Mouse (Mus musculus): ENCODE measurements around the gene Rnf185. TPM values are rescaled to one million over a fixed set of nuclear protein-coding genes. Genes with fewer than 3 reads are reported as not detected.

The Rnf185 gene
- polyA plus RNA-seq, 1 experiment from 2014 or later: 33.9 TPM

- no peak for DNase-seq (ENCODE audit: low spot score)
- Histone ChIP-seq H3K4me3 (ENCODE audit: low read depth, low read length) (no peak overlapping the region), H3K4me2 (ENCODE audit: low read length) (no peak overlapping the region), H3K9me3 (ENCODE audit: control insufficient read depth, low read length) (no peaks in the 10 kb centered on the region), H3K27ac (ENCODE audit: low read depth) (no peak overlapping the region), H3K27me3 (replicated peaks; ENCODE audit: control insufficient read depth, insufficient read depth, low read length) (no peaks in the 10 kb centered on the region), H3K36me3 (ENCODE audit: control insufficient read depth, insufficient read depth, low read length) (0 out of 2 replicates have a peak, but pooled peaks cover 15% of the 10 kb centered on the region), H3K9ac (ENCODE audit: low read length) (no peak overlapping the region), H3K4me1 (replicated peaks; ENCODE audit: control insufficient read depth, insufficient read depth, low read length) (no peaks in the 10 kb centered on the region)
- no peak for ATAC-seq (replicated peaks; ENCODE audit: low FRiP score, low TSS enrichment, low read depth)
- 81% methylated on average over 6 of the region's 6 CpGs for WGBS
Measured at GRCm38 (mm10) chr11:3381148-3381814, 70.9 kb downstream of the Rnf185 start.

- no peaks in the 10 kb centered on the region for H3K9me3 ChIP-seq (ENCODE audit: control insufficient read depth, low read length)
- DNase-seq (ENCODE audit: low spot score): no peak
- H3K4me2 ChIP-seq (ENCODE audit: low read length): no peak overlapping the region
- WGBS: 62% methylated on average over 4 of the region's 4 CpGs
- peak; percentile 34; the same call in 1 of the 2 replicates for ATAC-seq (replicated peaks; ENCODE audit: low FRiP score, low TSS enrichment, low read depth)
- H3K9ac ChIP-seq (ENCODE audit: low read length): no peak overlapping the region
- H3K36me3 ChIP-seq (ENCODE audit: control insufficient read depth, insufficient read depth, low read length): 0 out of 2 replicates have a peak, but pooled peaks cover 12% of the 10 kb centered on the region
- H3K27ac ChIP-seq (ENCODE audit: low read depth): no peak overlapping the region
- H3K27me3 ChIP-seq (replicated peaks; ENCODE audit: control insufficient read depth, insufficient read depth, low read length): no peaks in the 10 kb centered on the region
- no peak overlapping the region for H3K4me3 ChIP-seq (ENCODE audit: low read depth, low read length)
- H3K4me1 ChIP-seq (replicated peaks; ENCODE audit: control insufficient read depth, insufficient read depth, low read length): peaks cover 7% of the 10 kb centered on the region
Measured at GRCm38 (mm10) chr11:3379427-3379826, 72.7 kb downstream of the Rnf185 start.

- WGBS: 53% methylated on average over 12 of the region's 12 CpGs
- Histone ChIP-seq H3K4me2 (ENCODE audit: low read length) (peak overlapping the region; percentile 31; the same call in 1 of the 2 replicates), H3K4me3 (ENCODE audit: low read depth, low read length) (no peak overlapping the region), H3K27ac (ENCODE audit: low read depth) (peak overlapping the region; percentile 64), H3K36me3 (ENCODE audit: control insufficient read depth, insufficient read depth, low read length) (0 out of 2 replicates have a peak, but pooled peaks cover 4% of the 10 kb centered on the region), H3K9ac (ENCODE audit: low read length) (no peak overlapping the region), H3K9me3 (ENCODE audit: control insufficient read depth, low read length) (no peaks in the 10 kb centered on the region), H3K4me1 (replicated peaks; ENCODE audit: control insufficient read depth, insufficient read depth, low read length) (peaks cover 33% of the 10 kb centered on the region), H3K27me3 (replicated peaks; ENCODE audit: control insufficient read depth, insufficient read depth, low read length) (no peaks in the 10 kb centered on the region)
- ATAC-seq (replicated peaks; ENCODE audit: low FRiP score, low TSS enrichment, low read depth) (no peak), DNase-seq (ENCODE audit: low spot score) (no peak)
Measured at GRCm38 (mm10) chr11:3374741-3375140, 77.4 kb downstream of the Rnf185 start.

- ATAC-seq (replicated peaks; ENCODE audit: low FRiP score, low TSS enrichment, low read depth): no peak
- Histone ChIP-seq H3K9me3 (ENCODE audit: control insufficient read depth, low read length) (no peaks in the 10 kb centered on the region), H3K4me3 (ENCODE audit: low read depth, low read length) (no peak overlapping the region), H3K4me1 (replicated peaks; ENCODE audit: control insufficient read depth, insufficient read depth, low read length) (peaks cover 37% of the 10 kb centered on the region), H3K27me3 (replicated peaks; ENCODE audit: control insufficient read depth, insufficient read depth, low read length) (no peaks in the 10 kb centered on the region), H3K27ac (ENCODE audit: low read depth) (peak overlapping the region; percentile 64), H3K36me3 (ENCODE audit: control insufficient read depth, insufficient read depth, low read length) (0 out of 2 replicates have a peak, but pooled peaks cover 4% of the 10 kb centered on the region), H3K9ac (ENCODE audit: low read length) (no peak overlapping the region), H3K4me2 (ENCODE audit: low read length) (peak overlapping the region; percentile 31; the same call in 1 of the 2 replicates)
- 24% methylated on average over 7 of the region's 7 CpGs for WGBS
- peak; percentile 58 for DNase-seq (ENCODE audit: low spot score)
Measured at GRCm38 (mm10) chr11:3374293-3374645, 77.9 kb downstream of the Rnf185 start.

GRCm38 (mm10) chr11:3373591-3374292, 78.4 kb downstream of the Rnf185 start:
- Histone ChIP-seq H3K4me2 (ENCODE audit: low read length) (peak overlapping the region; percentile 18; the same call in 1 of the 2 replicates), H3K9me3 (ENCODE audit: control insufficient read depth, low read length) (no peaks in the 10 kb centered on the region), H3K9ac (ENCODE audit: low read length) (no peak overlapping the region), H3K27me3 (replicated peaks; ENCODE audit: control insufficient read depth, insufficient read depth, low read length) (no peaks in the 10 kb centered on the region), H3K4me1 (replicated peaks; ENCODE audit: control insufficient read depth, insufficient read depth, low read length) (peaks cover 41% of the 10 kb centered on the region), H3K36me3 (ENCODE audit: control insufficient read depth, insufficient read depth, low read length) (0 out of 2 replicates have a peak, but pooled peaks cover 4% of the 10 kb centered on the region), H3K4me3 (ENCODE audit: low read depth, low read length) (no peak overlapping the region), H3K27ac (ENCODE audit: low read depth) (peak overlapping the region; percentile 64)
- peak; percentile 64 for DNase-seq (ENCODE audit: low spot score)
- ATAC-seq (replicated peaks; ENCODE audit: low FRiP score, low TSS enrichment, low read depth): no peak
- WGBS: 37% methylated on average over 7 of the region's 7 CpGs

- no peaks in the 10 kb centered on the region for H3K27me3 ChIP-seq (replicated peaks; ENCODE audit: control insufficient read depth, insufficient read depth, low read length)
- H3K27ac ChIP-seq (ENCODE audit: low read depth): peak overlapping the region; percentile 36; the same call in 1 of the 2 replicates
- DNase-seq (ENCODE audit: low spot score): no peak
- no peaks in the 10 kb centered on the region for H3K36me3 ChIP-seq (ENCODE audit: control insufficient read depth, insufficient read depth, low read length)
- H3K9ac ChIP-seq (ENCODE audit: low read length): peak overlapping the region; percentile 53; the same call in 1 of the 2 replicates
- WGBS: 27% methylated on average over 7 of the region's 7 CpGs
- H3K9me3 ChIP-seq (ENCODE audit: control insufficient read depth, low read length): no peaks in the 10 kb centered on the region
- H3K4me1 ChIP-seq (replicated peaks; ENCODE audit: control insufficient read depth, insufficient read depth, low read length): peaks cover 41% of the 10 kb centered on the region
- peak overlapping the region; percentile 39 for H3K4me3 ChIP-seq (ENCODE audit: low read depth, low read length)
- ATAC-seq (replicated peaks; ENCODE audit: low FRiP score, low TSS enrichment, low read depth): no peak; the same call in 1 of the 2 replicates
- peak overlapping the region; percentile 82 for H3K4me2 ChIP-seq (ENCODE audit: low read length)
Measured at GRCm38 (mm10) chr11:3371599-3372295, 80.4 kb downstream of the Rnf185 start.

- Histone ChIP-seq H3K4me1 (replicated peaks; ENCODE audit: control insufficient read depth, insufficient read depth, low read length) (peaks cover 41% of the 10 kb centered on the region), H3K4me2 (ENCODE audit: low read length) (peak overlapping the region; percentile 82), H3K27me3 (replicated peaks; ENCODE audit: control insufficient read depth, insufficient read depth, low read length) (no peaks in the 10 kb centered on the region), H3K9me3 (ENCODE audit: control insufficient read depth, low read length) (no peaks in the 10 kb centered on the region), H3K36me3 (ENCODE audit: control insufficient read depth, insufficient read depth, low read length) (no peaks in the 10 kb centered on the region), H3K27ac (ENCODE audit: low read depth) (peak overlapping the region; percentile 36; the same call in 1 of the 2 replicates), H3K9ac (ENCODE audit: low read length) (peak overlapping the region; percentile 53), H3K4me3 (ENCODE audit: low read depth, low read length) (peak overlapping the region; percentile 39)
- ATAC-seq (replicated peaks; ENCODE audit: low FRiP score, low TSS enrichment, low read depth) (peak; percentile 89), DNase-seq (ENCODE audit: low spot score) (peak; percentile 89)
- whole genome bisulfite sequencing: 3% methylated on average over 27 of the region's 27 CpGs
Measured at GRCm38 (mm10) chr11:3370928-3371598, 81.1 kb downstream of the Rnf185 start.

- H3K9me3 ChIP-seq (ENCODE audit: control insufficient read depth, low read length): no peaks in the 10 kb centered on the region
- no peak overlapping the region for H3K4me3 ChIP-seq (ENCODE audit: low read depth, low read length)
- no peak for ATAC-seq (replicated peaks; ENCODE audit: low FRiP score, low TSS enrichment, low read depth)
- H3K4me1 ChIP-seq (replicated peaks; ENCODE audit: control insufficient read depth, insufficient read depth, low read length): peaks cover 41% of the 10 kb centered on the region
- DNase-seq (ENCODE audit: low spot score): no peak
- peak overlapping the region; percentile 82; the same call in 1 of the 2 replicates for H3K4me2 ChIP-seq (ENCODE audit: low read length)
- WGBS: 74% methylated on average over 2 of the region's 2 CpGs
- H3K27ac ChIP-seq (ENCODE audit: low read depth): no peak overlapping the region
- no peaks in the 10 kb centered on the region for H3K27me3 ChIP-seq (replicated peaks; ENCODE audit: control insufficient read depth, insufficient read depth, low read length)
- no peak overlapping the region for H3K9ac ChIP-seq (ENCODE audit: low read length)
- H3K36me3 ChIP-seq (ENCODE audit: control insufficient read depth, insufficient read depth, low read length): no peaks in the 10 kb centered on the region
Measured at GRCm38 (mm10) chr11:3370162-3370561, 82.0 kb downstream of the Rnf185 start.

Data from intestine, embryonic 14.5 days (tissue).